Mouse (Mus musculus) embryo, embryonic 9.5 days (tissue): ENCODE data around the gene Zc3h12a.

Experiments
- DNase-seq: peaks from one replicate; pipeline ENCODE4 v3.0.0-alpha.2; 2017; ENCODE audit errors: extremely low spot score

Gene Zc3h12a

DNA sequence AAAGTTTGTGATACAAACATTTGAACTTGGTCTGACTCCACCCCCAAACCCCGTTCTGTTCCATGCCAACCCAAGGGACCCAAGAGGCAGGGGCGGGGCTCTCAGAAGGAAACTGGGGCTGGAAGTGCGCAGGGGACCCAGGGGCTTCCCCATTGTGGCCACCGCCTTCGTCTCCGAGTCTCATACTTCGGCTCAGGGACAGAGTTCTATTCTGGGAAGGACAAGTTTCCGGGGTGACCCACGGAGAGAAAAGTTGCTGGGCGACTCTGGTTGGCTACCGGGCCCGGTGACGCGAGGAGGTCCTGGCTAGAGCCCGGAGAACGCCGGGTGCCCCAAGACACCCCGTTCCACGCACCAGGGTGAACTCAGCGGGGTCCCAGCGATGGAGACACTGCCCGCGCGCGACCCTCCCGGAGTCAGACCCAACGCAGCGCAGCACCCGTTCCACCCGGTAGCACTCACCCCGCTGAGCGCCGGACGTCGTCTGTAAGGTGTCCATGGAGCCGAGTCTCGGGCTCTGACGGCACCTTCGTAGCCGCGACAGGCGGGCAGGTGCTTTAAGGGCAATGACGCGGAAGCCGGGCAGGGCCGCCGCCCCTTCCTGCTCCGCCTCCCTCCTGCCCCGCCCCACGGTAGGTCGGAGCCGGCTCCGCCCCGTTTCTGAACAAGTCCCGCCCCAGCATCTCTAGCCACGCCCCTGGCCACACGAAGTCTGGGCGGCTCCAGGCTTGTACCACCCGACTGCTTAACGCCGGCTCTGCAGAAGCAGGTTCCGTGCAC, at the start of gene Zc3h12a:
Gene Zc3h12a (minus strand): TSS at position 536 of the 780 bp plus-strand sequence.
- peak; percentile 89 for DNase-seq

DNA sequence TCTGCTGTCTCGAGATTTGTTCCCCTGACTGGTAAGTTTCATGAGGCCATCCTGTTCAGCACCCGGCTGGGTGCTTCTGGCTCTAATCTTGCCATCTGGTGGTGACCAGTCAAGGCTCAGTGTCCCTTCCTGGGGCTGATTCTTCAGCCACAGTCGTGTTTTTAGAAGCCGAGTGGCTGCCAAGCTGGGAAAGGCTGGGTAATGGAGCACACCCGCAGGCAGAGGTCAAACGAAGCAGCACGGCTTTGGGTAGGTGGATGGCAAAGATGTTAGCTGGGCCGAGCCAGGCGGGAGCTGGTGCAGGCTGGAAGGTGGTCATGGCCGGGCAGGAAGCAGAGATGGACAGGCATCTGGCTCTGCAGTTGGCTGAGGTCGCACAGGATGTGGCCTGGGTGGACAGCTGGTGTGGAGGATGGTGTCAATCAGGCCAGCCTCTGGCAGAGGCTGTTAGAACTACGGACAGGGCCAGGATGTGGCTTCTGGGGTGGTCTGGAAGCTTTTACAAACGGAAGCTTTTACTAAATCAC, 49.1 kb upstream of the Zc3h12a start:
- peak; percentile 37 for DNase-seq

DNA sequence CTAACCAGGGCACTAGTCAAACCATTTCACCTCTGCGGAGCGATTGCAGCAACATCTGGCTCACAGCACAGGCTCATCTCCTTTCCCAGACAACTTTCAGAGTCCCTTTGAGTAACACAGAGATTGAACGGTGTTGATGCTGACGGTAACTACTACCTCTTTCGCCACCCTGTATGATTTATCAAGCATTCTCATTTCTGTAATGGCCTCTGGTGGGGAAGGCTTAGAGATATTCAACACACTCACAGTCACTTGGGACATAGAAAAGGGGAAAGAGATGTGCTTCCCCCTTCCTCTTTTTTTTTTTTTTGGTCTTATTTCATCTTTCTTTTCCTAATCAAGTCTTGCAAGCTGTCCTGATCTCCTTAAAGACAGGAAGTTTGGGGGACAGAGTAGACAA, 48.5 kb upstream of the Zc3h12a start:
- DNase-seq, result no peak

DNA sequence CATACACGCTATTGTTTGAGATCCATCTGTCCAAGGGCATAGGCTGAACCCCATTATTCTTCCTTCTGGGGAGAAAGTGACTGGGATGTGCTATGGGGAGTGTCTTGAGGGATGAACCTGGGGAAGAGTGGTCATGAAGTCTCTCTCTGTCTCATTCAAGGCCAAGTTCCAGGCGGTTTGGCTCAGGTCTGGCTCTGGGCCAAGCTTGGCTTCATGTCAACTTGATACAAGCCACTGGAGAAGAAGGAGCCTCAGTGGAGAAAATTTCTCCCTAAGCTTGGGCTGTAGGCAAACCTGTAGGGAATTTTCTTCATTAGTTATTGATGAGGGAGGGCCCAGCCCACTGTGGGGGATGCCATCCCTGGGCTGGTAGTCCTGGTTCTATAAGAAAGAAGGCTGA, 48.0 kb upstream of the Zc3h12a start:
- DNase-seq, result no peak

DNA sequence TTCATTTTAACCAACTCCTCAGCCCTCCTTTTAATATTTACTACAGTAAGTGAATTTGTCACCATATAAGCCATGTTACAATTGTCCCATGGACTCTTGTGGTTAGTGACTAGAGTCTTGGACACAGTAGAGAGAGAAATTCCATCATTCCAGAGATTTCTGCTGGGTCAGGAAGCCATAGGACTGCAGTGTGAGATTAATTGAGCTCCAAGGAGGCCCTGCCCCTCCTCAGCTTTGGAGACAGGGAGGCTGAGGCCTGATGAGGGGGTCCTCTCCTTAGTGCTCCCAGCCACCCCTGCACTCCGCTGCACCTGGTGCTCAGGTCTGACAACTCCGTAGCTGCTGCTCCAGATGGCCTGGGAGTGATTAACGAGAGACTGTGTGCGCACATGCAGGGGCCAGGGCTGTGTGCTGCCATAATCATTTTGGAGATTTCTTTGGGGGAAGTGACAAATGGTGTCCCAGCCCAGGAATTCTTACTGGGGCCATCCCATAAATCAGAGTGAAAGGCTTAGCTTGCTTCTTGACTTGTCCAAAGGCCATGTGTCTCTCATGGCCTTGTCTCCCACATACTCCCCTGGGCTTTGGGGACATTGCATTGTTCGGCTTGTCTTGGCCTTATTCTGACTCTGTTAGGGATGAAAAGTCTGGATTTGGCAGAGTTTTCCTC, 47.0 kb upstream of the Zc3h12a start:
- no peak for DNase-seq

DNA sequence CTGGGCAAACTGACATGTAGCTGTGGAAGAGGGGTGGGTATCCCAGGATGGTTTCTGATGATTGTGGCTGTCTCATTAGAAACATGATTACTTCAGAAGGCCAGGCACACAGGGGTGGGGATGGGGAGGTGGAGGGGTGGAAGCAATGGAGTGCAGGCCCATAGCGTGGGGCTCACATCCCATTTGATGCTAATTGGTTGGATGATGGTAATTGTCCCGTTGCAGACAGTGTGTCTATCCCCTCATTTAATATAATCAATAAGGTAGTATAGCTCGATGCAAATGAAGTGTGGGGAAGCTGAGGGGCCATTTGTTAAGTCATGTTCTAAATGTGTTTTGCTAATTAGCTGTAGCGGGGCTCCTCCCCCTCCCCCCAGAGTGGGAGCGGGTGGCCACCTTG, 45.5 kb upstream of the Zc3h12a start:
- DNase-seq, result no peak

DNA sequence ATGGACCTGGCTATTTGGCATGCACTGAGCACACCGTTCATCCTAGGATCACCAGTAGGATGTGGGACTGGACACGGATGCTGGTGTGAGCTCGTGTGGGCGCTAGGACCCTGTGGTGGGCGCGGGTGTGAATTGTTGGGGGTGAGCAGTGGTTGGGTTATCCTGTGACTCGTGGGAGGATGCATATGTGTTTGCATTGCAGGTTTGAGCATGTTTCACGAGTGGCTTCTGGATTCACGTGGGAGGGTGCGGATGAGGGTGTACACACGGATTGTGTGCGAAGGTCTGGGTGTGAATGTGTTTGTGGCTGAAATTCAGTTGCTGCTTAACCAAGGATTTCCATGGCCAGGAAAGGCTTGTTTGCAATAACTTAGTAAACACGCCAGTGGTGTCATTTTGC, 45.1 kb upstream of the Zc3h12a start:
- no peak for DNase-seq

DNA sequence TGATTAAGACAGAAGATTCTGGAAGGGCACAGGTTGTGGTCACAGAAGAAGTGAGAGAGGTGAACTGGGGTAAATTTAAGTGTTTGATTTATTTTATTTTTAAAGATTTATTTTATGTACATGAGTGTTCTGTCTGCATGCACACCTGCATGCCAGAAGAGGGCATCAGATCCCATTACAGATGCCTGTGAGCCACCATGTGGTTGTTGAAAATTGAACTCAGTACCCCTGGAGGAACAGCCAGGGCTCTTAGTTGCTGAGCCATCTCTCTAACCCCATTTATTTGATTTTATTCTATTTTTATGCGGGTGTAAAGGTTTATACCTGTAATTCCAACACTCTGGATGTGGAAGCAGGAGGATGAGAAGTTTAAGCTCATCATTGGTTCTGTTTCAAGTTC, 40.1 kb upstream of the Zc3h12a start:
- DNase-seq, result no peak

DNA sequence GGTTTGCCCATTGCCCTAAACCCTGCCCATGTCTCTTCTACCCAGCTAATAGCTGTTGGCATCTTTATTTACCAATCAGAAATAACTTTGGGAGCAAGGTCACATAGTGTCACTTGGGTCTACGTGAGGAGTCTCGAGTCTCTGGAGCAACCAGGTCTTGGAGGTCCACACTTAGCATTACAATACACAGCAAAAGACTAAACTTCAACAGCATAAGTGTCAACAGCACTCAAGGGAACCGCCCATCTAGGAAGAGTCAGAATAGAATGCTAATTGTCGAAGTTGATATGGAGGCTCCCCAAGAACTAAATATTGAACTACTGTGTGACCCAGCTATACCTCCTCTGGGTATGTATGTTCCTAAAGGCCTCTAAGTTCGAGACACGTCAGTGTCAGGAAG, 37.2 kb upstream of the Zc3h12a start:
- no peak for DNase-seq

DNA sequence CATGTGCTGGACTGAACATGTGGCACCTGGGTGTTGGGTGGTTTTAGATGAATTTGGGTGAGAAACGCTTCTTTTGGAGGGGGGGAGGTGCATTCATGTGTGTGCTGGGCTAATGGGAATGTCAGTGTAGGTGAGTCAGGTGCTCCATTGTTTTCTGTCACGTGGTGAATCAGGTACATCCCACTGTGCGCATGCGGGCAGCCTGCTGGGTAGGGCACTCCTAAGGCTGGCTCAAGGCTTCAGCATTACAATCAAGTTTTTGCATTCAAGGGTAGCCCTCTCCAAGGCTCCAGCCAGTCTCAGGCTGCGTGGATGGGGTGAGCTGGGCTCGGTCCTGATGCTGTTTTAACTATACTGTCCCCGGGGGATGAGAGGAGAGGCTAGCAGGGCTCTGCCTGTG, 35.1 kb upstream of the Zc3h12a start:
- DNase-seq, result no peak

DNA sequence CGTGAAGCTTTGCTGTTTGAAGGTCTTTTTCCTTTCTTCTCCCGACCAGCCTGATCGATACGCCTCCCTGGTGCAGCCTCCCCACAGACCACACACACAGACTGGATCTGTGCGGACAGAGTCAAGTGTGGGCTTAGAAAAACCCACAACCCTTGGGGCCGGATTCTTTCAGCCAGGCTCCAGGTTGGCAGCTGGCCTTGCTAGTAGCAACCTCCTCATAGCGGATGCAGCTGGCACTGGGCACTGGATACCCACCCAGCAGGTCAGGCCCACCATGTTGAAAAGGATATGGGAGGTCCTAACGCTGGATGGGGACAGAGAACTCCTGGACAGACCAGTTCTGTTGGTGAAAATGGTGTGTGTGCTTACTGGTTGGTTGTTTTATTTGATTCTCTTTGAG, 33.8 kb upstream of the Zc3h12a start:
- no peak for DNase-seq

DNA sequence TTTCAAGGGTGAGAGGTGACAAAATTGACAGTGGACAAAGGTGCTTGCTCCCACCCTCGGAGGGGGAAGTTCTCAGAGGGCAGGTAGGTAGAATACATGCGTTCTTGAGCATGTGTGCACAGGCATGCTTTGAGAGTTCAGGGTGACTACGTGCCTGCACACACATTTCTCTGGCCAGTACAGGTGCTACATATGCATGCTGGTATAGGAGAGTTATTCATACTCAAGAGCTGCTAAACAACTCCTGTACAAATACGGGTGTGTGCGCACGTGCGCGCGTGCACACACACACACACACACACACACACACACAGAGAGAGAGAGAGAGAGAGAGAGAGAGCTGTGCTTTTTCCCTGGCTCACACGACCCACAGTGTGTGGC, 33.3 kb upstream of the Zc3h12a start:
- DNase-seq, result no peak

DNA sequence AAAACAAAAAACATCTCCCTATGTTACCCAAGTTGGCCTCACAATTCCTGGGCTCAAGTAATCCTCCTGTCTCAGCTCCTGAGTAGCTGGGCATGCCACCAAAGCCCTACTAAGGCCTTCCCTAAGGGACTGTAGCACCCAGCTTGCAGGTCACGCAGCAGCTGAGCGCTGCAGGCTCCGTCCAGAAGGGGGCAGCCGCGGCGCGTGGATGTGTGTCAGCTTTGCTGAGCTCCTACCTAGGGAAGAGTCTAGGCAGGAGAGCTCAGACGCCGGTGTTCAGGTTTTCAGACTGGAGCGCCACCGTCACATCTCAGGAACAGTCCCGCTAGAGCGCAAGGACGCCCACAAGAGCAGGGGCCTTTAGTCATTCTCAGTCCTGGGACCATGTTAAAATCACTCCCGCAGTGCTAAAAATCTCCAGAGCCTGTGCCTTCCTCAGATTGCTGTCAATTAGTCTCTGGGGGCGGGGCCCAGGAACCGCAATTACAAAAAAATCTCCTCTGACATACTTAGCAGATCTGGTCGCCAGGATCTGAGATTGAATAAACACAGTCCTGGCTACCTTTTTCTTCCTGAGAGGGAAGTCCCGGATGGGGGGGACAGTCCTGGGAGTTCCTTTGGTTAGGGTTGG, 32.8 kb upstream of the Zc3h12a start:
- DNase-seq, result peak; percentile 87

DNA sequence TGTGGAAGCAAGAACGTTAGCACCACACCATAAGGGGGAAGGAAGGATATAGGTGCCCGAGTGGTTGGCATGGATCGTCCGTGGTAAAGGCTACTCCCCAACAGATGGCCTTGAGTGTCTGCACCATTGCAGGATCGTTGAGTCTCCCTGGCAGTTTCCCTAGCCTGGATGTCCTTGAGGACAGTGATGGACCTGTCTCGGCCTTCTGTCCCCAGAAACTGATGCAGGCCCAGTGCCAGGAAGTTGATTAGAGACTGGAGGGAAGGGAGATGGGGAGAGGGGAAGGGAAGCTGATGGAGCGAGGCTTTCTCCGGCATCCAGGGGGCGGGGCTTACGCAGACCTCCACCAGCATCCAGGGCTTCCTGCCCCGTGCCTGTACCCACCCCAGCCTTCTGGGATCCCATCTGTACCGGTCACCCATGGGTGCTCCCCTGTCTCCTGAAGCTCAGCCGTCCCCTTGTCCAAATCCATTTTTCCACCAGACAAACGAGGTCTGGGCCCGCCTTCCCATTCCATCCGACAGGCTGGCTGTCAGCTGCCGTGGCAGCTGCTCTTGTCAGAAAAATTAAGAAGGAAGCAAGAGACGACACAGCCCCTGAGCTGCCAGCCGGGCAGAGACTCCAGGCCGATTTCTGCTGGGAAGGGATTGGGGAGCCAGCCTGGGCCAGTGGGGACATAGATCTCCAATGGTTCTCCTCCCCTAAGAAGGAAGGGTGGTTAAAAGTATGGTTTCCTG, 31.1 kb upstream of the Zc3h12a start:
- DNase-seq, result no peak

DNA sequence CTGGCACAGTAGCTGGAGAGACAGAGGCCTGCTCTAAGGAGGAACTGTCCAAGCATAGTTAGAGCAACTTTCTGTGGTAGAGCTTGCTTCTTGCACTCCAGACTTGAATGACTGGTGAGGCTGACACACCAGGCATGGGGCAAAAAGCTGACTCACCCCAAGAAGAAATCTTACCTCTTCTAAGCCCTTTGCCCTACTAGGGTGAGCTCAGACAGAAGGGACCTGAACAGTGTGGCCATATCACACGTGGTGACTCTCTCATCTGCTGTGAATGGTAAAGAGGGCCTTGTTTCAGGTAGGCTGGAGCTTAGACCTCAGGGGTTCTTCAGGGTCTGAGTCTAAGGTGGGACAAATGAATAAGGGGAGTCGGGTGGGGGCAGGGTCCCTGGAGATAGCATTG, 30.4 kb upstream of the Zc3h12a start:
- DNase-seq, result no peak

DNA sequence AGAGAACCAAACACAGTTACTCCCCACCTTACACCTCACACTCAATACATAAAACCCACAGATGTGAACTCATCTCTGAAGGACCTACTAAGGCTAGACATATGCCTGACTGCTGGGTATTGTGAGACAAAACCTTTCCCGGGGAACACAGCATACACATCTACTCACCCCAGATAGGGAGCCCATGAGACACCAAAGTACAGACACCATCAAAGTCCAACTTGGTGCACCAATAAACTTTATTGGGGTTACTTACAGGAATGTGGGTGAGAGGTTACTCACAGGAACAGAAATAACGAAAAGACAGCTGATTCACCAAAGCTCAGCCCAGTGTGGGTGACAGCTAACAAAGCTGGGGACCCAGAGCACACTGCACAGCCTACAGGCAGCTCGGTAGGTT, 29.7 kb upstream of the Zc3h12a start:
- DNase-seq, result no peak

DNA sequence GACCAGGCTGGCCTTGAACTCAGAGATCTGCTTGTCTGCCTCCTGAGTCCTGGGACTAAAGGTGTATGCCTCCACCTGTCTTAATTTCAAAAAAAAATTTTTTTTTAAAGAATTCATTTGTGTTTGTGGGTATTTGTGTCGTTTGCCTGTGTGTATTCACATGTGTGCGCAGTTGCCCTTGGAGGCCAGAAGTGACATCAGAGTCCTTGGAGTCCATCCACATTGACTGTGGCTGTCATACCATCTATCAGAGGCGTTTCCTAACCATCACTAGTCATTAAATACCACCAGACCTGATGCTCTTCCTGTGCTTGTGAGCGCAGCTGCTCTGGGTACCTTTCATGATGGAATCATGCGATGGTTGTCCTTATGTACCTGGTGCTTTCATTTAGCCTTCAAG, 28.0 kb upstream of the Zc3h12a start:
- DNase-seq, result no peak

DNA sequence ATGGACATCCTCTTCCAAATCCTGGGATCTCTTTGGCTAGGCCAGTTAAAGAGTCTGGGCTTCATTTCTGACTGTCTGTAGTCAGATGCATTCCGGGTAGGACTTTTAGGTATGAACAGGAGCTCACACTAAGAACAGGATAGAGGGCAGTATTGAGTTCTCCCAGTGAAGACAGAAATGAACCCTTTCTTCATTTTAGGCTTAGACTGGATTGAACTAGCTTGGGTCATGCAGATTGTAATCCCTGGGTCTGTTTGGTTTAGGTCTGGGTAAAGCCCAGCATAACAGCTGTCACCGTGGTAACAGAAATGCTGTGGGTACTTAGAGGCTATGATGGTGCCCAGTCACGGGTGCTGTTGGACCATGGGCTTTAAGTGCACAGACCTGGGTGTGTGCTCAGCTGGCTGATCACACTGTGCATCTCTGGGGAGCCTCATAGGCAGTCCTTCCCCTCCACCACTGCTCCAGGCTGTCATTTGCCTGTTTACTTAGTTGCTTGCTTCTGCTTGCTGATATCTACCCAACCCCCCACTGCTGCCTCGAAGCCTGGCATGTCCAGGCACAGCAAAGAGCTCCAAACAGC, 26.1 kb upstream of the Zc3h12a start:
- DNase-seq, result no peak

DNA sequence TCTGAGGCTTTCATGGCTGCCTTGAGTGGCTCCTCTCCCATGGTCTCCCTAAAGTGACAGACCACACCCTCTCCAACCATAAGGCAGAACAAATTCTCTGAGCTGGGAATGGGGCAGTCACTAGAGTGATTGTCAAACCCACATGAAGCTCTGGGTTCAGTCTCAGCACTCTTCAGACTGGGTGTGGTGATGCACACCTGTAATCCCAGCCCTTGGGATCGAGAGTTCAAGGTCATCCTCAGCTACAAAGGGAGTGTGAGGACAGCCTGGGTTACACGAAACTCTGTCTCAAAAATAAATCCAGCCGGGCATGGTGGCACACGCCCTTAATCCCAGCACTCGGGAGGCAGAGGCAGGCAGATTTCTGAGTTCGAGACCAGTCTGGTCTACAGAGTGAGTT, 24.8 kb upstream of the Zc3h12a start:
- DNase-seq, result no peak

DNA sequence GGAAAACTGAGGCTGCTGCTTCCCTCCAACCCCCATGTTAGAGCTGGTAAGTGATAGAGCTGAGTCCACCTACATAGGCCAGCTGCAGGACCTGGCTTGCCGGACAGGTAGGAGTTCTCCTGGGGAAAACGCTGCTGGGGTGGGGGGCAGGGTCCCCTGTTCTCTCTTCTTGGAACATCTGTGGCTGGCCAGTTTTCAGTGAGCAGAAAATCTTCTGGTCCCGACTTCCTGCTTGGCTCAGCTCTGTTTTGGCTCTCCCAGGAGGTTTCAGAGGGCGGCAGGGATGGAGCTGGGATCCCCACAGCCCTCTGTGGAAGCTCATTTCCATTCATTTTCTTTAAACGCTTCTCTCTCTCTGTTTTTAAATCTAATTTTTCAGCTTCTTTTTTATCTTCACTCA, 21.8 kb upstream of the Zc3h12a start:
- no peak for DNase-seq

DNA sequence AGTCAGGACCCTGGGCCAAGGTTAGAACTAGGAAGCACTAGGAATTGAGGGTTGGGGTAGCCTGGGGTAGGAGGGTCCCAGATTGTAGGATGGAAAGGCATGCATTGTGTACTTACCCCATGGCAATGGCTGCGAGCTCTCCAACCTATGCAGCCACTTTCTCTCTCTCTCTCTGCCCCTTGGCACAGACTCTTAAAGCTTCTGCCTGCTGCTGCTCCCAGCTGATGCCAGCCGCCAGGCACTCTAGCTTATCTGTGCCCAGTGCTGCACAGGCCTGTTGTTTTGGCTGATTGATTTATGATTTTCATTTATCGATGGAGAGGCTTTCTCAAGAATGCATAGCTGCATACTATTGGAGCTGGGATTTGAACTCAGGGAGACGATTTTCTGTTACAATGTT, 20.3 kb upstream of the Zc3h12a start:
- no peak for DNase-seq

DNA sequence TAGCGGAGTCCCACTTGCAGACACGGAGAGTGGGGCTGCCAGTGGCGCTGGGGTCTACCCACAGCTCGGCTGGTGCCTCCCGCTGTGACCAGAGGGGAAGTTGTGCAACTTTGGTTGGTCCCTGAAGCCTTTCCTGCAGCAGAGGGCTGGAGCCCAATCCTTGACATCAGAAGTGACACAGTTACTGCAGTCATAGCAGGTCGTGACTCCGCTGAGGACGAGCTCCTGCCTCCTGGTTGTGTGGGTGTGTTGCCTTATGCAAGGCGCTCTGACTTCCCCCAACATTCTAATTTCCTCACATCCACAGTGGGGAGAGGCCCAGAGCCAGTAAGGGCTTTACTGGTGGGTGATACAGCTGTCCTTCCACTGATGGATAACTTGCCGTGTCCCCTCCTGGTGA, 17.6 kb upstream of the Zc3h12a start:
- no peak for DNase-seq
